Mouse (Mus musculus) heart, embryonic 12.5 days (tissue): Measurements from ENCODE around the gene Tnks2. TPM values are rescaled to one million over a fixed set of nuclear protein-coding genes. Genes with fewer than 3 reads are reported as not detected.

ENCODE experiments used
- ATAC-seq: fragments of 200-750 bp; cut with Nextera tagmentation; 2 replicates; pipeline ENCODE4 v1.8.0; 2017; ENCODE audit warnings: moderate TSS enrichment, moderate library complexity; ENCODE audit not compliant: insufficient number of reproducible peaks, low FRiP score
- H3K27ac ChIP-seq: fragments of 300-500 bp; sonication (generic); 2 replicates; pipeline ENCODE4 v1.5.1; 2016; ENCODE audit warnings: mild to moderate bottlenecking, moderate library complexity; ENCODE audit not compliant: poor library complexity, severe bottlenecking
- H3K27me3 ChIP-seq: fragments of 300-500 bp; sonication (generic); replicated peaks from 2 replicates; pipeline ENCODE4 v1.6.1; 2016; ENCODE audit warnings: mild to moderate bottlenecking, moderate library complexity
- H3K36me3 ChIP-seq: fragments of 300-500 bp; sonication (generic); 2 replicates; pipeline ENCODE4 v1.6.1; 2016; ENCODE audit warnings: mild to moderate bottlenecking, moderate library complexity
- H3K4me1 ChIP-seq: fragments of 300-500 bp; sonication (generic); replicated peaks from 2 replicates; pipeline ENCODE4 v1.6.1; 2016; ENCODE audit warnings: mild to moderate bottlenecking
- H3K4me2 ChIP-seq: fragments of 300-500 bp; sonication (generic); 2 replicates; pipeline ENCODE4 v1.6.1; 2016; ENCODE audit warnings: mild to moderate bottlenecking, moderate library complexity
- H3K4me3 ChIP-seq: fragments of 300-500 bp; sonication (generic); 2 replicates; pipeline ENCODE4 v1.5.1; 2016; ENCODE audit warnings: mild to moderate bottlenecking
- H3K9ac ChIP-seq: fragments of 300-500 bp; sonication (generic); 2 replicates; pipeline ENCODE4 v1.6.1; 2016; ENCODE audit warnings: mild to moderate bottlenecking, moderate library complexity
- H3K9me3 ChIP-seq: fragments of 300-500 bp; sonication (generic); replicated peaks from 2 replicates; pipeline ENCODE4 v1.6.1; 2016; ENCODE audit warnings: mild to moderate bottlenecking, moderate library complexity
- WGBS: fragments of 180-500 bp; shearing (Covaris S2); methylation state at CpG from one replicate; pipeline ENCODE4 v1.1.7; 2016; 5-methylcytosine and 5-hydroxymethylcytosine counted together
- polyA plus RNA-seq: library from polyadenylated mRNA; unstranded; fragments of >200 nt; fragmentation: Nextera tagmentation; extraction: Ambion mirVana; gene quantifications from 2 replicates; pipeline ENCODE4 v1.2.1, GENCODE M21; 2016

Gene Tnks2
- polyA plus RNA-seq, 1 experiment from 2014 or later, result 81.3 TPM

DNA sequence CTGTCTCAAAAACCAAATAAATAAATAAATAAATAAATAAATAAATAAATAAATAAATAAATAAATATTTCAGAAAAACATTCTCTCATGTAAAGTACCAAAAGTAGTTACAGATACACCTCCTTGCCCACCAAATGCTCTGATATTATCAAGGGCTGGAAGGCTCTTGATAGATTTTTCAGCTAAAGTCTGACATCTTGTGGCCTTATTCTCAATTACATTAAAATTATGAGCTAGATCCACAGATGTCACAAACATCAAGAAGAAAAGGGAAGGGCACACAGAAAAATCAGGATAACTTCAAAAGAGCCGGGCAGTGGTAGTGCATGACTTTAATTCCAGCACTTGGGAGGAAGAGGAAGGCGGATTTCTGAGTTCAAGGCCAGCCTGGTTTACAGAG, 88.0 kb downstream of the Tnks2 start:
- Histone ChIP-seq H3K4me1 (peaks cover 12% of the 10 kb centered on the region), H3K27ac (no peak overlapping the region), H3K9me3 (no peaks in the 10 kb centered on the region), H3K4me2 (no peak overlapping the region), H3K9ac (no peak overlapping the region), H3K36me3 (no peaks in the 10 kb centered on the region), H3K4me3 (no peak overlapping the region), H3K27me3 (no peaks in the 10 kb centered on the region)
- ATAC-seq, result no peak
- WGBS, result 38% methylated on average over 2 of the region's 2 CpGs

GRCm38 (mm10) chr19:36922936-36923335, 88.9 kb downstream of the Tnks2 start:
- no peak overlapping the region for H3K27ac ChIP-seq
- H3K4me2 ChIP-seq, result no peak overlapping the region
- no peaks in the 10 kb centered on the region for H3K36me3 ChIP-seq
- no peaks in the 10 kb centered on the region for H3K9me3 ChIP-seq
- no peak for ATAC-seq
- H3K27me3 ChIP-seq, result no peaks in the 10 kb centered on the region
- WGBS, result 56% methylated on average over 3 of the region's 3 CpGs
- no peak overlapping the region for H3K9ac ChIP-seq
- peaks cover 12% of the 10 kb centered on the region for H3K4me1 ChIP-seq
- no peak overlapping the region for H3K4me3 ChIP-seq

- H3K27me3 ChIP-seq, result no peaks in the 10 kb centered on the region
- peaks cover 14% of the 10 kb centered on the region for H3K4me1 ChIP-seq
- ATAC-seq, result peak; percentile 96
- H3K9ac ChIP-seq, result peak within 1 kb of the TSS; percentile 95
- H3K27ac ChIP-seq, result peak within 1 kb of the TSS; percentile 97
- no peaks in the 10 kb centered on the region for H3K36me3 ChIP-seq
- WGBS, result under 1% methylated on average over 97 of the region's 98 CpGs
- H3K4me2 ChIP-seq, result peak within 1 kb of the TSS; percentile 78
- no peaks in the 10 kb centered on the region for H3K9me3 ChIP-seq
- H3K4me3 ChIP-seq, result peak within 1 kb of the TSS; percentile 95
Measured at GRCm38 (mm10) chr19:36925671-36926552, 91.9 kb downstream of the Tnks2 start, which contains the start of gene Btaf1. Gene Btaf1, plus strand, starts transcription at chr19:36926079.

DNA sequence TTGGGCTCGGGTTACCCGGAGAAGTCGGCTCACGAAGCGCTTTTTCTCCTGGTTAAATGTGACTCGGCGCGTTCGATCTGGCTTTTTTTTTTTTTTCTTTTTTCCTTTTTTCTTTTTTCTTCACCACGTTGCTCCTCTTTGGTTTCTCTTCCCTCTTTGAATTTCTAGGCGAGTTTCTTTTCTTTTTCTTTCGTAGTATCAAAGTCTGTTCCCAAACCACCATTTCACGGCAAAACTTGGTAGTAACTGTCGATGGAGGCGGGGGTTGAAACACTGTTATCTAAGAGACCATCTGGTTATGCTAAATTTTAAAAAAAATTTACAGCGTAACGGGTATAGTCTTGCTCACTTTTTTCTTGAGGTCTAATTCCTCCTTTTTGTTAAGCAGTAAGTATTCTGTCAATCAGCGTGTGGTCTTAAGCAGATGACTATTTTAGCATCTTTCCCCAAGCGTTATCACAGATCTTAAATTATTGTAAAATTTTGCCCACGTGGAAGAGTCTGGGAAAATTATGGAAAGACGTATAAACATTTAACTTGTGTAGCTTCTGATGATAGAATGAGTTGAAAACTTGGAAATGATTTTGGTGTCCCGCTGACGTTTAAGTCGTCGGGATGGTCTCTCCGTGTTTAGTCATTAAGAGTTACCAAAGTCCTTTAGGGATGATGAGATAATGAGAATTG, 92.7 kb downstream of the Tnks2 start:
- under 1% methylated on average over 26 of the region's 26 CpGs for WGBS
- H3K4me3 ChIP-seq, result peak overlapping the region; percentile 95
- peak overlapping the region; percentile 97 for H3K27ac ChIP-seq
- H3K27me3 ChIP-seq, result no peaks in the 10 kb centered on the region
- H3K9ac ChIP-seq, result peak overlapping the region; percentile 95
- no peaks in the 10 kb centered on the region for H3K36me3 ChIP-seq
- H3K4me2 ChIP-seq, result peak overlapping the region; percentile 78
- H3K4me1 ChIP-seq, result peaks cover 14% of the 10 kb centered on the region
- H3K9me3 ChIP-seq, result no peaks in the 10 kb centered on the region
- no peak for ATAC-seq

- ATAC-seq, result no peak
- Histone ChIP-seq H3K27me3 (no peaks in the 10 kb centered on the region), H3K4me3 (no peak overlapping the region), H3K27ac (no peak overlapping the region), H3K4me2 (peak overlapping the region; percentile 78), H3K36me3 (no peaks in the 10 kb centered on the region), H3K9ac (no peak overlapping the region), H3K4me1 (peaks cover 19% of the 10 kb centered on the region), H3K9me3 (no peaks in the 10 kb centered on the region)
- WGBS, result 77% methylated on average over 6 of the region's 6 CpGs
Measured at GRCm38 (mm10) chr19:36927800-36928361, 93.8 kb downstream of the Tnks2 start.

DNA sequence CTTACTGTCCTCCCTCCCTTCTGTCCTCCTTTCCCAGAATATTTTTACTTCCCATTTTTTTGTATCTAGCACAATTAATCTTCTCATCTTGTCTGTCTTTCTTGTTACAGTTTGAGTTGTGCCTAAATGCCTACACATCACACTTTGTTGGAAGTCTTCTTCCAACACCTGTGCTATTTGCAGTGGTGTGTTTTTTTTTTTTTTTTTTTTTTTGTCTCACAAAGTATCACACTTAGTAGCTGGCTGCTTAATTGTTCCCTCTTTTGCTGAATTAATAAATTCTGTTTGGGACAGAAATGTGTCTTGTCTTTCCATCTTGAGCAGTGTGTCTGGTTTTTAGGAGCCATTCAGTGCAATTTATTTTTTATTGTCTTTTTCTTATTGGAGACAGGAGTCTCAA, 95.8 kb downstream of the Tnks2 start:
- no peak overlapping the region for H3K4me3 ChIP-seq
- no peak for ATAC-seq

GRCm38 (mm10) chr19:36932097-36932496, 98.1 kb downstream of the Tnks2 start:
- Histone ChIP-seq H3K9ac (no peak overlapping the region), H3K4me3 (no peak overlapping the region), H3K27ac (no peak overlapping the region), H3K4me1 (peaks cover 12% of the 10 kb centered on the region), H3K36me3 (0 out of 2 replicates have a peak, but pooled peaks cover 3% of the 10 kb centered on the region), H3K27me3 (no peaks in the 10 kb centered on the region), H3K4me2 (no peak overlapping the region), H3K9me3 (no peaks in the 10 kb centered on the region)
- no peak for ATAC-seq

More for the DNA sequence above, 95.8 kb downstream of the Tnks2 start:
- no peak overlapping the region for H3K27ac ChIP-seq
- peaks cover 18% of the 10 kb centered on the region for H3K4me1 ChIP-seq
- H3K9ac ChIP-seq, result no peak overlapping the region
- H3K36me3 ChIP-seq, result no peaks in the 10 kb centered on the region
- H3K9me3 ChIP-seq, result no peaks in the 10 kb centered on the region
- H3K27me3 ChIP-seq, result no peaks in the 10 kb centered on the region
- no peak overlapping the region for H3K4me2 ChIP-seq

- Histone ChIP-seq H3K36me3 (0 out of 2 replicates have a peak, but pooled peaks cover 3% of the 10 kb centered on the region), H3K4me3 (no peak overlapping the region), H3K27ac (no peak overlapping the region), H3K4me2 (no peak overlapping the region), H3K9me3 (no peaks in the 10 kb centered on the region), H3K27me3 (no peaks in the 10 kb centered on the region), H3K9ac (no peak overlapping the region), H3K4me1 (0 out of 2 replicates have a peak, but pooled peaks cover 10% of the 10 kb centered on the region)
- no peak for ATAC-seq
- WGBS, result 73% methylated on average over 2 of the region's 2 CpGs
Measured at GRCm38 (mm10) chr19:36932613-36933012, 98.6 kb downstream of the Tnks2 start.

DNA sequence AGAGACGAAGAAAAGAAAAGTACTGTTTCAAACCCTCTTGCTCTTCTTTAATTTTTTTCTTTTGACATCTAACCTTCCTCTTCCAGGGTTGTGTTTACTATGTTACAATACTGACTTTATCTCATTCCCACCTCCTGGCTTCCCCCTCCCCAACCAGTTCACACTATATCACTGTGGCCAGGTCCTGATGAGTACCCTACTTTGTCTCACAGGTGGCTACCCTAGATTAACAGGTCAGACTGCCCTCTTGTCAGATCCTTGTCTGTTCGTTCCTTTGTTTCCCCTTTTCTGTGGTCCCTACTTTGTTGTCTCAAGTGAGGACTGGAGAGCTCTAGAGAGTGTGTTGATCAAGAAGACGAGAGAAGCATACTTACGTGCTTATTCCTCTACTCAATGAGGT, 102.3 kb downstream of the Tnks2 start:
- 80% methylated on average over 4 of the region's 4 CpGs for WGBS
- no peak overlapping the region for H3K4me2 ChIP-seq
- no peak for ATAC-seq
- H3K9me3 ChIP-seq, result no peaks in the 10 kb centered on the region
- H3K27ac ChIP-seq, result no peak overlapping the region
- H3K36me3 ChIP-seq, result 0 out of 2 replicates have a peak, but pooled peaks cover 3% of the 10 kb centered on the region
- no peak overlapping the region for H3K9ac ChIP-seq
- no peaks in the 10 kb centered on the region for H3K27me3 ChIP-seq
- no peak overlapping the region for H3K4me3 ChIP-seq
- H3K4me1 ChIP-seq, result 0 out of 2 replicates have a peak, but pooled peaks cover 5% of the 10 kb centered on the region

DNA sequence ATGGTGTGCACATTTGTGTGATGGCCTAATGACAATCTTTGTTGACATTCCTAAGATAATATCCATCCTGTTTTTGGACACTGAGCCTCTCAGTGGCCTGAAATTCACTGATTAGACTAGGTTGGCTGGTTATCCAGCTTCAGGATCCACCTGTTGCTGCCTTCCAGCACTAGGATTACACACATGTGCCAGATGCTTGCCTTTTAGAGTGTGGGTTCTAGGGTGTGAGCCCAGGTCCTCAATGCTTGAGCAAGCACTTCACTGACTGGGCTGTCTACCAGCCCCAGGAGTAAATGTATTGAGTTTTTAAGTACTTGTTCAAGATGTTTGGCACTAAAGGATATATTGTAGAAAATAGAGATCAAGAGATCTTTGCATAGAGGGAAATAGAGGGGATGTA, 104.0 kb downstream of the Tnks2 start:
- H3K9me3 ChIP-seq, result no peaks in the 10 kb centered on the region
- no peak overlapping the region for H3K4me2 ChIP-seq
- no peaks in the 10 kb centered on the region for H3K27me3 ChIP-seq
- no peak overlapping the region for H3K4me3 ChIP-seq
- ATAC-seq, result no peak
- 0 out of 2 replicates have a peak, but pooled peaks cover 3% of the 10 kb centered on the region for H3K36me3 ChIP-seq
- no peaks in the 10 kb centered on the region for H3K4me1 ChIP-seq
- H3K9ac ChIP-seq, result no peak overlapping the region
- no peak overlapping the region for H3K27ac ChIP-seq

GRCm38 (mm10) chr19:36940064-36940463, 106.0 kb downstream of the Tnks2 start:
- no peak overlapping the region for H3K4me3 ChIP-seq
- 91% methylated on average over 1 of the region's 1 CpGs for WGBS
- peaks cover 6% of the 10 kb centered on the region; the same call in 1 of the 2 replicates for H3K36me3 ChIP-seq
- no peaks in the 10 kb centered on the region for H3K9me3 ChIP-seq
- H3K27me3 ChIP-seq, result no peaks in the 10 kb centered on the region
- no peak for ATAC-seq
- H3K4me1 ChIP-seq, result no peaks in the 10 kb centered on the region
- H3K27ac ChIP-seq, result no peak overlapping the region
- H3K4me2 ChIP-seq, result no peak overlapping the region
- H3K9ac ChIP-seq, result no peak overlapping the region
